Mouse (Mus musculus) heart, adult 9 months (tissue): ENCODE measurements around the gene Gm45062.

Source experiments
- DNase-seq, 2 experiments: peaks; one replicate each; pipeline ENCODE4 v3.0.0; 2022; ENCODE audit warnings: low spot score in 2 of 2

Gm45062 gene

GRCm38 (mm10) chr6:8259004-8259666 is at the start of gene Gm45062, which contains the start of the genes Rpa3 and Umad1:
TSS of gene Gm45062 (plus strand) at chr6:8259450.
TSS of gene Rpa3 (minus strand) at chr6:8259173.
TSS of gene Umad1 (plus strand) at chr6:8259288.
- peak; percentile 97 to 98 for DNase-seq

GRCm38 (mm10) chr6:8209866-8210186 is 49.4 kb upstream of the Gm45062 start:
- DNase-seq, result no peak

- DNase-seq, result no peak
These were observed 48.6 kb upstream of the Gm45062 start for GRCm38 (mm10) chr6:8210661-8211060.

GRCm38 (mm10) chr6:8227035-8227434 is 32.2 kb upstream of the Gm45062 start:
- no peak for DNase-seq

- DNase-seq, result no peak
These were observed 30.7 kb upstream of the Gm45062 start for GRCm38 (mm10) chr6:8228596-8228995.

GRCm38 (mm10) chr6:8258316-8258715 is 934 bp upstream of the Gm45062 start:
- no peak for DNase-seq

- DNase-seq, result no peak
These were observed 406 bp downstream of the Gm45062 start for GRCm38 (mm10) chr6:8259667-8260044.

- DNase-seq, result no peak
These were observed 11.8 kb downstream of the Gm45062 start for GRCm38 (mm10) chr6:8271047-8271446.

GRCm38 (mm10) chr6:8274387-8275054 is 15.3 kb downstream of the Gm45062 start:
- peak; percentile 14 to 31 for DNase-seq

GRCm38 (mm10) chr6:8275098-8275497 is 15.8 kb downstream of the Gm45062 start:
- DNase-seq, result peak; percentile 37 to 70

- DNase-seq, result no peak
These were observed 17.2 kb downstream of the Gm45062 start for GRCm38 (mm10) chr6:8276431-8276830.

GRCm38 (mm10) chr6:8278426-8279002 is 19.3 kb downstream of the Gm45062 start:
- no peak for DNase-seq

GRCm38 (mm10) chr6:8283255-8283654 is 24.0 kb downstream of the Gm45062 start:
- no peak for DNase-seq

- DNase-seq, result no peak
These were observed 26.2 kb downstream of the Gm45062 start for GRCm38 (mm10) chr6:8285401-8285960.

GRCm38 (mm10) chr6:8286146-8286545 is 26.9 kb downstream of the Gm45062 start:
- DNase-seq, result no peak

- no peak for DNase-seq
These were observed 29.7 kb downstream of the Gm45062 start for GRCm38 (mm10) chr6:8288755-8289580.

GRCm38 (mm10) chr6:8294048-8294784 is 35.0 kb downstream of the Gm45062 start:
- no peak for DNase-seq

GRCm38 (mm10) chr6:8299066-8299863 is 40.0 kb downstream of the Gm45062 start:
- no peak for DNase-seq

GRCm38 (mm10) chr6:8307878-8308775 is 48.9 kb downstream of the Gm45062 start:
- no peak for DNase-seq
